In the genomic region with DNA sequence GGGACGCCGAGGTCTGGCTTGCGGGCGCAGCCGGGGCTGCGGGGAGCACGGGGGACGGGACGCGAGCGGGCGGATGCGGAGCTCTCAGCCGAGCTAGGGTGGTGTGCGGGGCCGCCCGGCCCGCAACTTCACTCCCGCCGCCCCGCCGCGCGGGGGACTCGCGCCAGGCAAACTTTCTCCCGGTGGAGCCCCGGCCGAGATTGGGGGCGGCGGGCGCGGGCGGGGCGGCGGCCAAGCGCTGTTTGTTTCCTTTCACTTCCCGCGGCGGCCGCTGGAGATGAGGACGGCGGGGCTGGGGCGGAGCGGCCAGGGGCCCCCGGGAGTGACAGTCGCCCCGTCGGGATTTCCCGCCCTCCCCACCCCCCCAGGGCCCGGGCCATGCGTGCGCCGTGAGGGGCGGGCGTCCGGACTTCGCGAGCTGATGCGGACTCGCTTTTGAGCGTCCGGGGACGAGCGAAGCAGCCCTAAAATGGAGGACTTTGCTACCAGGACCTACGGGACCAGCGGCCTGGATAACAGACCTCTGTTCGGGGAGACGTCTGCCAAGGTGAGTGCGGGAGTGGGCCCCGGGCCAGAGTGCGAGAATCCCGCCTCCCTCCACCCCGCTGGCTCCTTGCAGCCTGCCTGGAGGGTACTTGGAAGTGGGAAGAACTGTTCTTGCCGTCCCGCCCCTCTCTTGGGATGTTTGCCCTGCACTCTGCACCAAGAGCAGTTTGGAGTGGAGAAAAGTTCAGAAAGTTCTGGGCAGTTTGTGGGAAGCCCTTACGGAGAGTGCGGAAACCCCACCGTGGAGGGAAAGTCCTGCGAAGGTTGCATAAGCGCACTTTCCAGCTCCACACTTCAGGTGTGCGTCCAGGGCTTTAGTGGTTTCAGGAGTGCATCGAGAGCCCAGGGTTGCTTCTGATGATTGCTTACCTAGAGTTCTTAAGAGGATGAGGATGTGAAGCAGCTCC, we compare ENCODE assay signal across 8 mouse cellular contexts. TPM values are rescaled to one million over a fixed set of nuclear protein-coding genes. Genes with fewer than 3 reads are reported as not detected.
DNase-seq lines count a peak whose midpoint lies in the region; ATAC-seq lines count a peak whose summit lies in the region.

No protein-coding gene starts in this region.

- H3K4me1 ChIP-seq in forebrain, embryonic 16.5 days (replicated peaks; ENCODE audit: control insufficient read depth, insufficient read depth, low read length): peaks cover 9% of the 10 kb centered on the region
- peaks cover 13% of the 10 kb centered on the region for H3K4me1 ChIP-seq in hindbrain, embryonic 13.5 days (replicated peaks)
- peaks cover 13% of the 10 kb centered on the region for H3K4me1 ChIP-seq in midbrain, embryonic 15.5 days

- ATAC-seq in forebrain, embryonic 16.5 days: peak; percentile 83
- peak; percentile 91 for ATAC-seq in hindbrain, embryonic 13.5 days (ENCODE audit: low FRiP score)
- peak; percentile 90 for ATAC-seq in midbrain, embryonic 15.5 days (replicated peaks)

- H3K9me3 ChIP-seq in forebrain, embryonic 16.5 days (ENCODE audit: control insufficient read depth, low read length): peaks cover 2% of the 10 kb centered on the region; the same call in 1 of the 2 replicates
- no peaks in the 10 kb centered on the region for H3K9me3 ChIP-seq in hindbrain, embryonic 13.5 days
- no peaks in the 10 kb centered on the region for H3K9me3 ChIP-seq in midbrain, embryonic 15.5 days

- WGBS in forebrain, embryonic 16.5 days: under 1% methylated on average over 51 of the region's 83 CpGs
- WGBS in hindbrain, embryonic 13.5 days: under 1% methylated on average over 83 of the region's 83 CpGs
- WGBS in midbrain, embryonic 15.5 days: under 1% methylated on average over 60 of the region's 83 CpGs

- H3K9ac ChIP-seq in forebrain, embryonic 16.5 days (replicated peaks; ENCODE audit: low read depth, low read length): peak overlapping the region; percentile 71
- peak overlapping the region; percentile 78 for H3K9ac ChIP-seq in hindbrain, embryonic 13.5 days
- peak overlapping the region; percentile 62 for H3K9ac ChIP-seq in midbrain, embryonic 15.5 days

- no peak overlapping the region for H3K27ac ChIP-seq in forebrain, embryonic 16.5 days (ENCODE audit: low read length)
- 0 out of 2 replicates have a peak overlapping the region, but pooled peaks have one; percentile 23 for H3K27ac ChIP-seq in hindbrain, embryonic 13.5 days
- 0 out of 2 replicates have a peak overlapping the region, but pooled peaks have one; percentile 48 for H3K27ac ChIP-seq in midbrain, embryonic 15.5 days

- H3K27me3 ChIP-seq in forebrain, embryonic 16.5 days (replicated peaks; ENCODE audit: control insufficient read depth, insufficient read depth, low read length): no peaks in the 10 kb centered on the region
- peaks cover 21% of the 10 kb centered on the region for H3K27me3 ChIP-seq in hindbrain, embryonic 13.5 days
- peaks cover 6% of the 10 kb centered on the region; the same call in 1 of the 2 replicates for H3K27me3 ChIP-seq in midbrain, embryonic 15.5 days (replicated peaks)

- peak overlapping the region; percentile 86 for H3K4me2 ChIP-seq in forebrain, embryonic 16.5 days (ENCODE audit: low read length)
- peak overlapping the region; percentile 83 for H3K4me2 ChIP-seq in hindbrain, embryonic 13.5 days
- H3K4me2 ChIP-seq in midbrain, embryonic 15.5 days: peak overlapping the region; percentile 87

- DNase-seq in left cerebral cortex, postnatal 4 days: peak; percentile 52
- DNase-seq in left cerebral cortex, adult 8-10 months (ENCODE audit: low spot score in 2 of 2): no peak
- DNase-seq in cerebellum, adult 18-20 months: peak; percentile 62 to 71
- peak; percentile 54 for DNase-seq in liver
- DNase-seq in spleen, postnatal 36 days (ENCODE audit: low spot score in 2 of 2): peak; percentile 64 to 66

- H3K4me3 ChIP-seq in forebrain, embryonic 16.5 days (replicated peaks; ENCODE audit: low read length): peak overlapping the region; percentile 85
- peak overlapping the region; percentile 80 for H3K4me3 ChIP-seq in hindbrain, embryonic 13.5 days
- peak overlapping the region; percentile 98 for H3K4me3 ChIP-seq in midbrain, embryonic 15.5 days

- no peaks in the 10 kb centered on the region for H3K36me3 ChIP-seq in forebrain, embryonic 16.5 days (ENCODE audit: control insufficient read depth, insufficient read depth)
- H3K36me3 ChIP-seq in hindbrain, embryonic 13.5 days: no peaks in the 10 kb centered on the region
- no peaks in the 10 kb centered on the region for H3K36me3 ChIP-seq in midbrain, embryonic 15.5 days (replicated peaks)

- intact Hi-C loops in left cerebral cortex, postnatal 4 days (cut with DNase I): loop anchor here (2.0 kb wide), 1 partner anchor 110 kb away; no protein-coding TSS in a partner anchor

RNA-seq across cellular contexts. Expression of a gene that starts 0.7 kb away (rescaled TPM):
- 1 to 10 TPM; 3.5 to 3.9 TPM for total RNA-seq in left cerebral cortex, postnatal 4 days (2021)
- total RNA-seq in left cerebral cortex, adult 8-10 months (2022): 10 to 100 TPM; 11.4 to 16.5 (median 12.9) TPM
- 11.9 and 12.1 TPM in 2 replicates for polyA plus RNA-seq in forebrain, embryonic 16.5 days (2015; fragmentation: Nextera tagmentation; extraction: Ambion mirVana)
- 13.9 and 14.2 TPM in 2 replicates for polyA plus RNA-seq in hindbrain, embryonic 13.5 days (2015; fragmentation: Nextera tagmentation; extraction: Ambion mirVana)
- polyA plus RNA-seq in midbrain, embryonic 15.5 days (2015; fragmentation: Nextera tagmentation; extraction: Ambion mirVana): 10.4 and 11.2 TPM in 2 replicates

Comparison
In these comparisons a context has a peak if more than half of its experiments do, and no peak if none do; other contexts are left out.
1. DNase-seq: peak in left cerebral cortex, postnatal 4 days (single experiment), cerebellum, adult 18-20 months (2 of 2), liver (single experiment) and spleen, postnatal 36 days (2 of 2); none in left cerebral cortex, adult 8-10 months (0 of 2).
2. Peak in every context shown above with its lines, with median percentiles within 50 percentile points of each other: ATAC-seq, H3K4me2 ChIP-seq, H3K4me3 ChIP-seq and H3K9ac ChIP-seq.